Mouse (Mus musculus) telencephalon, adult 2 months (tissue): ENCODE results near the gene Khdrbs2.

Experiments used
- DNase-seq: peaks from one replicate; pipeline ENCODE4 v3.0.0-alpha.2; 2011; ENCODE audit warnings: low read depth, low spot score

The Khdrbs2 gene

GRCm38 (mm10) chr1:32172506-32173239 is at the start of gene Khdrbs2:
Khdrbs2 (plus strand) TSS chr1:32172714.
- peak; percentile 82 for DNase-seq

- peak; percentile 67 for DNase-seq
Observed at GRCm38 (mm10) chr1:32174566-32174965, 2.1 kb downstream of the Khdrbs2 start.

DNA sequence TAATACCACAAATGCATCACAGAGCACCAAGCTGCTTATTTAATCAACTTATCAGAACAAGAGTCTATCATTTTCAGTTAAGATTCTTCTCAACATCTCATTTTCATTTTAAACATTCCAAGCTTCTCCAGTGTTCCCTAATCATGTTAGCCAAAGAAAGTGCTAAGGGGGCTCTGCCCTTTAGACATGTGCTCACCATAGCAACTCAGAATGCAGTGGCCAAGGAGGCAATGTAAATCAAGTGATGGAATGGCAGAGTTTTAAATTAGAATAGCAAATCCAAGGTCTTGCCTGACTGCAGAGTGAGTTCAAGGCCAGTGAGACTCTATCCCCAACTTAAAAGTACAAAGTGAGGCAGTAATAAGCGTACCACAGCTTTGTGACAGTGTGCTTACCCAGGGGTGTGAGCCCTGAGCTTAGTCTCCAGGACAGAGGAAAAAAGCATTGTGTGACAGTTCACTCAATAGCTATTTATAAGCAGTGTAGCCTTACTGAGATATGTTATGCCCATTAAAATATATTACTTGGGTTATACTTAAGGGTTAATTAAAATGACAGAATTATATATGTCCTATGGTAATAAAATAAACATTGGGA is 27.2 kb downstream of the Khdrbs2 start:
- no peak for DNase-seq

DNA sequence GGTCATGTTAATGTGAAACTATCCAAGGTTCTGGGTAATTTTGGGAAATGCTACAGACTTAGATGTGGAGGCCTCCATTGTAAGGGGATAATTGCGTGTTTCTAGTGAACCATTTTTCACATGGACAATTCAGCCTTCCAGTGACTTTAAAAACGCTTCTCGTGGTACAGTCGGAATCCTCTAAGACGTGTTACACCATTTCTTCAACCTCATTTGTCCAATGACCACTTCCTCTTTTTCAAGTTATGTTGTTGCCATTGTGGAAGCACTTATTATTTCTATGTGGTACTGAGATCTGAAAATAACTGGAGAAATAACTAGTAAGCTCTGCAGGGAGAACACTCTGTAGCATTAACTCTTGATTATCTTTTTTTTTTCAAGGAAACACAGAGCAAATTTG is 75.9 kb downstream of the Khdrbs2 start:
- no peak for DNase-seq

- DNase-seq, result no peak
Observed at GRCm38 (mm10) chr1:32249602-32250001, 77.1 kb downstream of the Khdrbs2 start.

GRCm38 (mm10) chr1:32250337-32250736 is 77.8 kb downstream of the Khdrbs2 start:
- DNase-seq, result no peak

DNA sequence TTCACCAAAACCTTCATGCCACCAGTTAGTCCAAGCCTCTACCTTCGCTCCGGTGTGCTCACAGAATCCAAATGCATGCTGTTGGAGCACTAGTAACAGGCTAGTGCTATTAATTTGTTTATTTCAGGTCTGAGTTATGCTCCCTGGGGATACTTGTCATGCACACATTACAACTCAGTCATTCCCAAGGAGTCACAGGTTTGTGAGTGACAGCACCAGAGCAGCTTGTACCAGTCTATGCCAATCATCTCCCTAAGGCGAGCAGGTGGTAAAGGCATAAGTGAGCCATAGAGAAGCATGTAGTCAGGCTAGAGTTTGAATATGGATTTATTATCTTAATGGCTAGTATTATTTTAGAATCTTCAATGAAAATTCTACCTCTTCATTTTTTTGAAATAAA is 86.4 kb downstream of the Khdrbs2 start:
- DNase-seq, result no peak

GRCm38 (mm10) chr1:32270519-32270918 is 98.0 kb downstream of the Khdrbs2 start:
- DNase-seq, result no peak

- peak; percentile 75 for DNase-seq
Observed at GRCm38 (mm10) chr1:32294702-32295101, 122.2 kb downstream of the Khdrbs2 start.

DNA sequence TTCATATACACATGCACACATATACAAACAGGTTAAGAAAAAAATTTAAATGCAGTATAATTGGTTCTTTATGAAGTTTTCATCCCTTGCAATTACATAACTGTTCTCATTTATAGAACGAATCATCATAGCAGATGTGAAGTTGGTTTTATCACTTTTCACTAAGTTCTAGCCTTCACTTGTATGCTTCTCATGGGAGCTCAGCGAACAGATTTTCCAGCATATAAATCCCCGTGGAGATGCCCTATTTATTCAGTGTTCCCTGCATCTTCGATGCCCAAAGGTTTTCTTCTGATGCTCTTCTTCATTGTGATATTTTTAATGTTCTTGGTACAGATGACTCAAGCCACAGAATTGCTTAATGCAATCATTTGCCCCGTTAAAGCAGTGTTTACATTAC is 128.9 kb downstream of the Khdrbs2 start:
- peak; percentile 60 for DNase-seq

GRCm38 (mm10) chr1:32309074-32309473 is 136.6 kb downstream of the Khdrbs2 start:
- DNase-seq, result no peak

- no peak for DNase-seq
Observed at GRCm38 (mm10) chr1:32309637-32310036, 137.1 kb downstream of the Khdrbs2 start.

DNA sequence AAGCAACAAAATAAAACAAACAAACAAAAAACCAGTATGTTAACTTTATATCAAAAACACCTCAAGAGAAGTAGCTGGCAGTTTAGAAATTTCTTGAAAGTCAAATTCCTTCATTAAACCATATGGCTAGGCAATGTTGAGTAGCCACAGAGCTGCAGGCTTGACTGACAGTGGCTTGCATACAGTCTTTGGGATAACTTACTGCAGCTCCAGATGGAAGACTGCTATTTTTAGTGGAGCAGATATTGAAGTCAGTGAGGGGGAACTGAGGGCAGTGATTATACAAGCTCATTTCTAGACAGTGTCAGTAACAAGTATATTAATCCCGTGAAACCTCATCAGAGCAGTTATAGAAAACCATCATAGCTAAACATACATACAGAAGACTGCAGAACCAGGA is 166.6 kb downstream of the Khdrbs2 start:
- peak; percentile 10 for DNase-seq

GRCm38 (mm10) chr1:32347538-32347937 is 175.0 kb downstream of the Khdrbs2 start:
- peak; percentile 51 for DNase-seq

GRCm38 (mm10) chr1:32352076-32352475 is 179.6 kb downstream of the Khdrbs2 start:
- no peak for DNase-seq

GRCm38 (mm10) chr1:32363539-32363938 is 191.0 kb downstream of the Khdrbs2 start:
- DNase-seq, result no peak

- DNase-seq, result peak; percentile 22
Observed at GRCm38 (mm10) chr1:32397553-32397952, 225.0 kb downstream of the Khdrbs2 start.

GRCm38 (mm10) chr1:32407651-32408050 is 235.1 kb downstream of the Khdrbs2 start:
- no peak for DNase-seq

DNA sequence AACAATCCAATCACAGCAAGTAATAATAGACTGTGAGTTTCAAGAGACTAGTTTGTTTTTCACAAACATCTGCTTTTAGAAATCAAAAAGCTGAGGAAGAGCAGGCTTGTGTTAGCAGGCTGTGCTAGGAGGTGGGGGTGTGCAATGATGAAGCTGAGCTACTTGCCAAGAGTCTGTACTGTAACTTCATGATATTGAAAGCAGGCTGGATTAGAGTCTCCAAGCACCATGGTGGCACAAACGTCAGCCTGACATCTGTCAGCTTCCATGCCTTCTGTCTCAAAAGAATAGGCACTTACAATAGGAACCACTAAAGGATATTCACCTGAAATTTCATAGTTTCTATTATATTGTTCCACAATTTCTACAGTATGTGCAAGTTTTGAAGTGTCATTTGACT is 255.9 kb downstream of the Khdrbs2 start:
- peak; percentile 62 for DNase-seq

- no peak for DNase-seq
Observed at GRCm38 (mm10) chr1:32429493-32429892, 257.0 kb downstream of the Khdrbs2 start.

- DNase-seq, result no peak
Observed at GRCm38 (mm10) chr1:32430516-32430915, 258.0 kb downstream of the Khdrbs2 start.

GRCm38 (mm10) chr1:32433118-32433517 is 260.6 kb downstream of the Khdrbs2 start:
- no peak for DNase-seq

DNA sequence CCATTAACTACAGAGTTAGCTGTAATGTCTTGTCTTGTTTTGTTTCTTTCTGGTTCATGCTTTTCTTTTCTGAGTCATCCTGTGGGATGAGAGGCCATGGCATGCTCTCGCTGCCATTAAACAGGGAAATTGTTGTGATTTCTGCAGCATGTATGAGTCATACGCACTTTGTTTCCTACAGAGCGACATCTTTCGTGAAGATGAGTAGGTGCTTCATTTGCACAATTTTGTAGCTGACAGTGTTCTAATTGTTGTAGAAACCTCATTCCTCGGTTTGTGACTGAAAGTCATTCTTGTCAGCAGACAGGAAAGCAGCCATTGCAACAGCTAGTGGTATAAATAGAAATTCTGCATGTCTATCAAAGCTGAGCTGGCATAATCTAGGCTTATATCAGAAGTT is 271.4 kb downstream of the Khdrbs2 start:
- peak; percentile 55 for DNase-seq
